Mouse (Mus musculus): ENCODE measurements around the gene Specc1. TPM values are rescaled to one million over a fixed set of nuclear protein-coding genes. Genes with fewer than 3 reads are reported as not detected.
"Not testable (repeated sequence)": the region's sequence is repeated elsewhere in the genome, so short reads cannot be mapped to it uniquely, and the experiment has no call there.

The Specc1 gene
- polyA plus RNA-seq, 2 experiments: 8.7 to 8.9 TPM

- ATAC-seq (ENCODE audit: low FRiP score, low read depth) (no peak), DNase-seq (ENCODE audit: low spot score) (peak; percentile 26)
- H3K27ac ChIP-seq (replicated peaks; ENCODE audit: low read depth, low read length): no peak overlapping the region
Measured at GRCm38 (mm10) chr11:61957296-61957813, 792 bp downstream of the Specc1 start.

GRCm38 (mm10) chr11:61958706-61959105, 2.1 kb downstream of the Specc1 start:
- H3K4me3 ChIP-seq (replicated peaks; ENCODE audit: low read length); H3K27ac ChIP-seq (replicated peaks; ENCODE audit: low read depth, low read length); H3K9ac ChIP-seq (ENCODE audit: low read depth, low read length, severe bottlenecking); H3K4me1 ChIP-seq (ENCODE audit: control insufficient read depth, insufficient read depth, low read length); H3K4me2 ChIP-seq (replicated peaks; ENCODE audit: low read depth, low read length, severe bottlenecking); DNase-seq (ENCODE audit: low spot score); H3K9me3 ChIP-seq (ENCODE audit: control insufficient read depth, low read length); H3K36me3 ChIP-seq (ENCODE audit: control insufficient read depth, insufficient read depth, low read length); ATAC-seq (ENCODE audit: low FRiP score, low read depth): not testable (repeated sequence)
- H3K27me3 ChIP-seq (ENCODE audit: control insufficient read depth, insufficient read depth, low read length): peaks cover 18% of the 10 kb centered on the region; the same call in 1 of the 2 replicates
- 53% methylated on average over 6 of the region's 6 CpGs for WGBS

More at GRCm38 (mm10) chr11:61957296-61957813, 792 bp downstream of the Specc1 start:
- peaks cover 18% of the 10 kb centered on the region; the same call in 1 of the 2 replicates for H3K27me3 ChIP-seq (ENCODE audit: control insufficient read depth, insufficient read depth, low read length)
- H3K4me2 ChIP-seq (replicated peaks; ENCODE audit: low read depth, low read length, severe bottlenecking): peak overlapping the region; percentile 100
- peak overlapping the region; percentile 46 for H3K4me3 ChIP-seq (replicated peaks; ENCODE audit: low read length)
- H3K4me1 ChIP-seq (ENCODE audit: control insufficient read depth, insufficient read depth, low read length): no peaks in the 10 kb centered on the region
- H3K9ac ChIP-seq (ENCODE audit: low read depth, low read length, severe bottlenecking): peak overlapping the region; percentile 51
- H3K36me3 ChIP-seq (ENCODE audit: control insufficient read depth, insufficient read depth, low read length): no peaks in the 10 kb centered on the region
- 7% methylated on average over 25 of the region's 25 CpGs for WGBS
- no peaks in the 10 kb centered on the region for H3K9me3 ChIP-seq (ENCODE audit: control insufficient read depth, low read length)
- TF ChIP-seq POLR2A (IDR thresholded peaks at IDR 0.05; ENCODE audit: borderline replicate concordance, extremely low read depth, insufficient read depth, insufficient read length): no peak

GRCm38 (mm10) chr11:61960096-61960495, 3.5 kb downstream of the Specc1 start:
- Histone ChIP-seq H3K4me3 (replicated peaks; ENCODE audit: low read length) (no peak overlapping the region), H3K27ac (replicated peaks; ENCODE audit: low read depth, low read length) (no peak overlapping the region), H3K4me1 (ENCODE audit: control insufficient read depth, insufficient read depth, low read length) (no peaks in the 10 kb centered on the region), H3K36me3 (ENCODE audit: control insufficient read depth, insufficient read depth, low read length) (no peaks in the 10 kb centered on the region), H3K4me2 (replicated peaks; ENCODE audit: low read depth, low read length, severe bottlenecking) (no peak overlapping the region), H3K27me3 (ENCODE audit: control insufficient read depth, insufficient read depth, low read length) (peaks cover 18% of the 10 kb centered on the region; the same call in 1 of the 2 replicates), H3K9ac (ENCODE audit: low read depth, low read length, severe bottlenecking) (no peak overlapping the region), H3K9me3 (ENCODE audit: control insufficient read depth, low read length) (no peaks in the 10 kb centered on the region)
- 88% methylated on average over 2 of the region's 2 CpGs for WGBS
- no peak for DNase-seq (ENCODE audit: low spot score)
- ATAC-seq (ENCODE audit: low FRiP score, low read depth): no peak
- TF ChIP-seq POLR2A (IDR thresholded peaks at IDR 0.05; ENCODE audit: borderline replicate concordance, extremely low read depth, insufficient read depth, insufficient read length): no peak

- Histone ChIP-seq H3K27ac (replicated peaks; ENCODE audit: low read depth, low read length) (no peak overlapping the region), H3K4me3 (replicated peaks; ENCODE audit: low read length) (no peak overlapping the region), H3K9me3 (ENCODE audit: control insufficient read depth, low read length) (no peaks in the 10 kb centered on the region), H3K4me1 (ENCODE audit: control insufficient read depth, insufficient read depth, low read length) (no peaks in the 10 kb centered on the region), H3K27me3 (ENCODE audit: control insufficient read depth, insufficient read depth, low read length) (peaks cover 8% of the 10 kb centered on the region; the same call in 1 of the 2 replicates), H3K36me3 (ENCODE audit: control insufficient read depth, insufficient read depth, low read length) (no peaks in the 10 kb centered on the region), H3K4me2 (replicated peaks; ENCODE audit: low read depth, low read length, severe bottlenecking) (no peak overlapping the region), H3K9ac (ENCODE audit: low read depth, low read length, severe bottlenecking) (no peak overlapping the region)
- ATAC-seq (ENCODE audit: low FRiP score, low read depth): no peak
- no peak for TF ChIP-seq POLR2A (IDR thresholded peaks at IDR 0.05; ENCODE audit: borderline replicate concordance, extremely low read depth, insufficient read depth, insufficient read length)
- 78% methylated on average over 6 of the region's 6 CpGs for WGBS
- no peak for DNase-seq (ENCODE audit: low spot score)
Measured at GRCm38 (mm10) chr11:61962684-61963083, 6.1 kb downstream of the Specc1 start.

GRCm38 (mm10) chr11:61963193-61963592, 6.6 kb downstream of the Specc1 start:
- DNase-seq (ENCODE audit: low spot score) (no peak), ATAC-seq (ENCODE audit: low FRiP score, low read depth) (no peak)
- 0 out of 2 replicates have a peak, but pooled peaks cover 3% of the 10 kb centered on the region for H3K27me3 ChIP-seq (ENCODE audit: control insufficient read depth, insufficient read depth, low read length)
- H3K4me1 ChIP-seq (ENCODE audit: control insufficient read depth, insufficient read depth, low read length): no peaks in the 10 kb centered on the region
- H3K4me2 ChIP-seq (replicated peaks; ENCODE audit: low read depth, low read length, severe bottlenecking): no peak overlapping the region
- no peak overlapping the region for H3K4me3 ChIP-seq (replicated peaks; ENCODE audit: low read length)
- H3K9me3 ChIP-seq (ENCODE audit: control insufficient read depth, low read length): no peaks in the 10 kb centered on the region
- WGBS: 87% methylated on average over 3 of the region's 3 CpGs
- no peak for TF ChIP-seq POLR2A (IDR thresholded peaks at IDR 0.05; ENCODE audit: borderline replicate concordance, extremely low read depth, insufficient read depth, insufficient read length)
- H3K27ac ChIP-seq (replicated peaks; ENCODE audit: low read depth, low read length): no peak overlapping the region
- no peaks in the 10 kb centered on the region for H3K36me3 ChIP-seq (ENCODE audit: control insufficient read depth, insufficient read depth, low read length)
- H3K9ac ChIP-seq (ENCODE audit: low read depth, low read length, severe bottlenecking): no peak overlapping the region

All from limb, embryonic 14.5 days (tissue).